Mouse (Mus musculus): ENCODE measurements at regions not wholly inside any gene's neighbourhood (a gene's known extent, or its start where the extent isn't known, plus 50 kb on each side); places are given as distances from the start of the nearest gene placed in this dataset.

DNA sequence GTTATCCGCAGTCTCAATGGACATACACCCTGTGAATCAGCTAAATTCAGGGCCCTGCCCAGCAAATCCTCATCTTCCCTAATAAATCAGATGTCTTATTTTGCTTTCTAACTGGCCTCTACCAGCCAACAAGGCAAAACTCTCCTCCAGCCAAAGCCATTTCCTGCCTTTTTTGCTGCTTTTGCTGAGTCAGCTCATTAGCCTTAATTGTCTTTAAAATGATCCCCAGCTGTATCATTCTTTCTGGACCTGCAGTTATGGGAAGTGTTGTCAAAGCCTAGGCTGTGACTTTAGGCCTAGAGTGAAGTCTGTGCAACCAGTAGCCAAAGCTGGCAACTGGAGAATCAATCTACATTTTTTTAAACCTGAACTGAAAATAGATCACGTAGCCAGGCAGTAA, 81.4 kb downstream of the Mtpn start:
- no peak for DNase-seq

DNA sequence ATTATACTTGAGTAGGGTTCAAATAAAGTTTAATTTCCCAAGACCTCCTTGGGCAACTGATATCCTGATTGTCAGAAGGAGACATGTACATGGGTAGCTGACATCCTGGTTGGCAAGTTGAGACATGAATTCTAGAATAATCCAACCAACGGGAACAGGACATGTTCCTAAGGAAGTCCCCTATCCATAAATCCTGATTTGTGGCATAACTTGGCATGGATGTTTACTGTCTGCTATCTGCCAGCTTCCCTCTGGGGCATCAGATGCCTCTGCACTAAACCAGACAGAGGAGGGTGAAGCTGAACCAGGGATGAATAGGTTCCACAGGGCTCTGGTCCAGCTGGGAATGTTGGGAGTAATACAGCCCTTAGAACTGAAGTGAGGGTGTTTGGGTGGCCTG, 94.7 kb downstream of the Mtpn start:
- no peak for DNase-seq

DNA sequence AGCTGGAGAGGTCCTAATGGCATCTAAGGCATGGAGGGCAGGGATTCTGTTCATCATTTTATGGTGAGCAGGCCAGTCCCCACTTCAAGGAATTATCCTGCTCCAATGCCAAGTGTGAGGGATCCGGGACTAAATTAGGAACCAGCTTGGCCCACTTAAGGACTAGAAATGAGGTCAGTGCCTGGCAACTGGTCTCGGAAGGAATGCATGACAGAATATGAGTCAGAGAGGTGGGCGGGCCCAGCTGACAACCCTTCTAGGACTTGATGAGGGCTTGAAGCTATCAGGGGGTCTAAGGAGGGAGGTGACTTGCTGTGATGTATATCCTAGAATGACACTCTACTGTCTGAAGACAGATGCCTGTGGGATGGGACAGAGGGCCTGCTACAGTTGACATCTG, 100.4 kb upstream of the Fam180a start:
- DNase-seq: no peak

DNA sequence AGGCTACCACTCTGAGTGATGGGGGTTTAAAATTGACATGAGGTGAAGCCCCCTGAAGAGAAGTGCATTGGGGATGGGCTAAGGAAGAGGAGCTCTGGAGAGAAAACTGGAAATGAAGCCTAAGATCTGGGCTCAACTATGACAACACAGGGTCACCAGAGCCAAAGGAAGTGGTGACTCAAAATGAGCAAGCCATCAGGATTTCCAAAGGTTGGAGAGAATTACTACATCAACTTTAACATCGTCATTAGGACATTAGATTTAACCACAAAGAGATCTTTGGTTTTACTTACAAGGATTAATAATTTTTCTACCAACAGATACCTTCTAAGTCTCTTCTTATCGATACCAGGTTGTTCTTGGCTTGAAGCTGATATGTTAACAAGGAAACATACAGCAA, 98.6 kb upstream of the Fam180a start:
- DNase-seq: no peak

DNA sequence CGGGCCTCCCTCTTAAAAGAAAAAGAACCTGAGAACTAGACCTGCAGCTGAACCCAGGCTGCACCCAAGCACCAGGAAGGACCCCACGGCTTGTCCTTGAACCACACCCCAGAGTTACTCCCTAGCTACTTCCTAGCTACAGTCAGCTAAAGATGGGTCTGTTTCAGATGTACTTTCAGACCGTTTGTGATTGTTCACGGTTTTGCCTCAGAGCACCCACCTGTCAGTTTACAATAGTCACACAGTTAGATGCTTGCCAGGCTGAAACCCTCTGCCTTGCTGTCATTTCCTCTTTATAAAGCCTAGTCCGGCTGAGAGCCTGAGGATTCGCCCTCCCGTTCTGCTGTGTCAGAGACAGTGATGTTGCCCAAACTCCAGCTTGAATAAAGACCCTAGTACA, 95.0 kb upstream of the Fam180a start:
- no peak for DNase-seq

DNA sequence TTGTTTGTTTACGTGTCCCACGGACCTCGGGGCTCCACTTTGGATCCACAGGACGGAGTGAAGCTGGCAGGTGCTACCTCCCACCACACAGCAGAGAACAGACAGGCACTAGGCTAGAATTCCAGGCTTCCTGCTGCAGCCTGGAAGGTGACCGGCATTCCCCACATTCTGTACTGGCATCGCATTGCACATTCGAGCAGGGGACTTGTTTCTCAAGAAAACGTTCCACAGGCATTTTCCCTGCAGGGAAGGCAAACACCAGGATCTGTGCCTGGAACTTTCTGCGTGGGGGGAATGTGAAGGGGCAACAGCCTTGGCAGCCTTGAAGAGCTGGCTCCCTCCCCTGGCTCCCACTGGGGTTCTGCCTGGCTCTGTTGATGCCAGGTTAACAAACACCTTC, 79.1 kb upstream of the Fam180a start:
- no peak for DNase-seq

DNA sequence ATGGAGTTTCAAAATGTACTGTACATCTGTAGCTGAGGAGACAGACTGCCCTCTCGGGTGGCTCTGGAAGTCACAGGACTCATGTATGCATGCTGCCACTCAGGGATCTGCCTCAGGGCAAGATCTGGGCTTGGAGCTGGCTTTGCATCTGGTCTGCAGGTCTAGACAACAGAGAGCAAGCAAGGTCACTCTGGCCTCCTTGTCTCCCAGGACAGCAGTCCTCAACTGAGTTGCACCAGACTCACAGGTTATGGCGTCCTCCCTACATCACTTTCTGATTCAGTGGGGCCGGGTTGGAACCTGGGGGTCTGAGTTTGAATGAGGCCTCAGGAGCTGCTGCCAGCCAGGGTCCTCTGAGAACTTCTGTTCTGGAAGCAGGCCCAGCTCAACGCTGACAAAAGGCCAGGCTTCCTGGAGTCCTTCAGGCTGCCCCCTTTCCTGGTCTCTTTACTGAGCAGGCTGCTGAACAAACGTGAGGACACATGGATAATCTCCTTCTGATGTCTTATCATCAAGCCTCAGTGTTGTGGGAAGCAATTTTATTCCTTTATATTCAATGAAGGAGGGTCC, 77.5 kb upstream of the Fam180a start:
- no peak for DNase-seq

DNA sequence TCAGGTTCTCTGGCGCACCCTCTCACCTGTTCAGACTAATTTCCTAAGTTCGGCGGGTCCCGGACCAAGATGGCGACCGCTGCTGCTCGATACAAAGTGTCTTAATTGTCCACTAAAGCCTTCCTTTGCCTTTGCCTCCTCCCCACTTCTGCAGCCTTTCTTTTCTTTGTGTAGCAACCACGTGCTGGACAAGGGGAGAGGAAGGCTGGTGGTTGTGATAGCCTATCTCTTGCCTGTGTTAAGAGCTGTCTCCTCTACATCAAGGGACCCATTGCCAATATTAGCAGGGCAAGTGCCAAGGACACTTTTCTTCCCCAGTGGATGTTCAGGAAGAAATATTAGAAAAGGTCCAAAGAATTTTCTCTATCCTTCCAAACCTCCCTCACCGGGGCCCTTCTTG, 69.8 kb upstream of the Fam180a start:
- no peak for DNase-seq

DNA sequence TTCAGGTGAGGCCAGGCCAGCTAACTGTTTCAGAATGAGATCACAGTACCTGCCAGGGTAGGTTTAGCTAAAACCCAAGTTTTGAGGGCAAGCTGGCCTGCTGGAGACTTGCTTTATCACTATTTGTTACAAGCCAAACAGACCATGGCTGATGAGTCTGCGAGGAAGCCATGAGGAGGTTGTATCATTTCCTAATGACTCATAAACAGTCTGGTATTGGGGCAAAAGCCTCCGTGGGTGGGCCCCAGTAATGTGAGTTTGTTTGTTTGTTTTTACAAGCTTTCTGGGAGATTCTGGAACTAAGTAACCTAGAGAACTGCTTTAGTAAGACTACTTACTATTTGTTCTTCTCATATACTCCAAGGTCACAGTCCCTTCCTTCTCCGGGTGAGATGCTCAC, 62.9 kb upstream of the Fam180a start:
- DNase-seq: no peak

DNA sequence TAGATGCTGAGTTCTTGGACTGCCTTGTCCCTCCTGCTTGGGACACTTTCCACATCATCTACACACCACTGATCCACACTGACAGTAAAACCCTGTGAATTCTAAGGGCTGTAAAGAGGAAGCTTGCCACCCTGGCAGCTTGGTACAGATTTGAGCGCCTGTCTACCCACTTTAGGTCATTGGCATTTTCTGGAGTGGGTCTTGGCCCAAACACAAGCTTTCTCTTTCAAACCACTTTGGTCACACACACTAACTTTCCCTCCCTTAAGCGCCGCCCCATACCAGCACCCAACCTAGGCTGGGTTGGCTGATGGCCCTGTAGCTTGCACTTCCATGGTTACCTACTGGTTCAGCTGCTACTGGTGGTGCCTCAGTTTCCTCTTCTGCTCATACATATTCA, 55.6 kb upstream of the Fam180a start:
- no peak for DNase-seq

DNA sequence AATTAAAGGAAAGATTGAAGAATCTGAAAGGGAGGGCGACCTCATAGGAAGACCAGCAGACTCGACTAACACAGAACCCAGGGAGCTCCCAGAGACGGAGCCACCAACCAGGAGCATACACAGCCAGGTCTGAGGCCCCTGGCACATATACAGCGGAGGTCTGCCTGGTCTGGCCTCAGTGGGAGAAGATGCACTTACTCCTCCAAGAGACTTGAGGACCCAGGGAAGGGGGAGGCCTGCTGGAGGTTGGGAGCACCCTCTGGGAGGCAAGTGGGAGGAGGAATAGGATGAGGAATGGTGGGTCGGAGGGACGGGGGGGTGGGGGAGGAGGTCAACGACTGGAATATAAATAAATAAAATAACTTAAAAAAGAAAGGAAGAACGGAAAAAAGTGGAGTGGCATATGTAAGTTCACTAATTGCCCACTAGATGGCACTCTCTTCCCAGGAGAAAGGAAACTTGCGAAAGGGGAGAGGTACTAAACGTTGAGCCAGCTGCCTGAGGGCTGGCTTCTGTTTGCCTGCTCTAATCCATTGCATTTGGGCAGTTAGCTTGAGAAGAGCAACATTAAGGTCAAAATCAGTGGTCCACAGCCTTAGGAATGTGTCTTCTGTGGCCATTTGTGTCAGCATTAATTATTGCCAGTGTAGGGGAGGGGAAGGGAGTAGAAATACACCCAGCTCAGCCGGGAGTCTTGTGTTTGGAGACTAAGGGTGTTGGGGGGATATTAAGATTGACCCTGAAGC, 55.0 kb upstream of the Fam180a start:
- DNase-seq: no peak

DNA sequence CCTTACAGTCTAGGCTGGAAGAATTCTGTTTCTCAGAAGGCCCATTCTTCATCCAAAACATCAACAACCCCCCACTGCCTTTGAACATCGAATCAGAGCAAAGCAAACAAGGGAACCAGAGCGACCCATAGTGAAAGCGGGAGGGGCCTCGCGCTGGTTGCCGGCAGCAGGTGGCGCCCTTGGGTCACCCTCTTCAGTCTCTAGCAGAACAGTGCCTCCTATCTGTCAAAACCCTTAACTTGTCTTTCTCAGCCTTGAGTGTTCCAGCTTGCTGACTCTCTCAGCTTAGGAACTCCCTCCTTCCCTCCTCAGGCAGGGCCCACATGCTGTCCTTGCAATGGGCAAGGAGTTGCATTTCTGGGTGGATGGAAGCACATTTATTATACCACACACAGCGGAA, 53.9 kb upstream of the Fam180a start:
- peak; percentile 61 for DNase-seq

DNA sequence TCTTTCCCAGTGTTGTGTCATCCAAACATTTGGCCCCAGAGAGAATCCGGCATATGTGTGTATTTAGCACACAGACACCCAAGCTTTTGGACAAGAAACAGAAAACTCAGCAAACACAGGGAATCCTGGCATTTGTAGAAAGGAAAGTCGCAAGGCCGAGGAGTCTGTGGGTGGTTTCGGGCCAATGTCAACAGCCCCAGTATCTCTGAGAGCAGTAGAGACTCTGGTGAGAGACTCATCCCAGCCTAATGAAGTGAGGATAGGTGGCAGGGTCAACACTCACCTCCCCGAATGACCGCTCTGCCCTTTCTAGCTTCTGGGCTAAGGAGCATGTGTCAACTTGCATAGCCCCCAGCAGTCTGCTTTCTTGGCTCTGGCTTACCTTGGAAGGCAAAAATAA, 52.9 kb upstream of the Fam180a start:
- no peak for DNase-seq

DNA sequence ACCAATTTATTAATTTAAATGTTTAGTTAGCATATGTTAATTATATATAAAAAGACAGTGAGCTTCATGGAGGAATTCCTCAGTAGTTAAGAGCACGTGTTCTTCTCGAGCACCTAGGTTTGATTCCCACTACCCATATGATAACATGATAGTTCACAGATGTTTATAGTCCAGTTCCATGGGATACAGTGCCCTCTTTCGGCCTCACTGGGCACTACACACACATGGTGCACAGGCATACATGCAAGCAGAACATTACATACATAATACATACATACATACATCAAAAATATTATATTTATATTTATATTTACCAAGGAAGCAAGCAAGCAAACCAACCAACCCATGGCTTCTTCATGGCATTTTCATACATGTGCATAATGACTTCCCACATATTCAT, 51.6 kb upstream of the Fam180a start:
- DNase-seq: no peak

DNA sequence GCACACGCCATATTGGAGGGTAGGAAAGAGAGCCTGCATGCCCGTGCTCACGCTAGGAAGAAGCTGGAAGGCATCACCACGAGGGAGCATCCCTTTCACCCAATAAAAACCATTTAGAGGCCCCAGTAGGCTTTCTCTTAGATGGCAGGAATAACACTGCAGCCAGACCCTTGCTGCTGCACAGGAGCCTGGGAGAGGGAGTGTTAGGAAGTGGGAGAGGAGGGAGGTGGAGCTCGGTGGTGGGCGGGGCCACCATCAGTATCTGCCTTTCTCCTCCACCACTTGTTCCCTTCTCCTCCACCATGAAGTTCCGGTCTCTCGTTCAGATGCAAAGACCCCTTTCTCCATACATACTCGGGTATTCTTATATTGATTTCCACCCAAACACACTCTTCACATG, 50.6 kb upstream of the Fam180a start:
- no peak for DNase-seq

Measured in right cerebral cortex, postnatal 4 days (tissue).